Mouse (Mus musculus): Measurements from ENCODE around the gene Jak2. TPM values are rescaled to one million over a fixed set of nuclear protein-coding genes. Genes with fewer than 3 reads are reported as not detected.

The Jak2 gene
- polyA plus RNA-seq, 1 experiment: 35.5 TPM

DNA sequence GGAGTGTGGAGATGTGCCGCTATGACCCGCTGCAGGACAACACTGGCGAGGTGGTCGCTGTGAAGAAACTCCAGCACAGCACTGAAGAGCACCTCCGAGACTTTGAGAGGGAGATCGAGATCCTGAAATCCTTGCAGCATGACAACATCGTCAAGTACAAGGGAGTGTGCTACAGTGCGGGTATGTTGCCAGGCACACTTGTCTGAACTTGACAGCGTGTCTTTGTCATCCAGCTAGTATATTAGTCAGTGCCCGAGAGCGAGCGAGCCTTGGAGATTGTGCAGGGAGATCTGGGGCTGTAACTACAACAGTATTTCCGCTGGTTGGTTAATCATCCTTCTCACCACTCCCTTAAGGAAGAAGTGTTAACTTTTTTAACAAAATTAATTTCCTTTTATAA lies 49.3 kb downstream of the Jak2 start:
- no peak for DNase-seq (ENCODE audit: low spot score)

GRCm38 (mm10) chr19:29302119-29302518 lies 50.5 kb downstream of the Jak2 start:
- no peak for DNase-seq (ENCODE audit: low spot score)

DNA sequence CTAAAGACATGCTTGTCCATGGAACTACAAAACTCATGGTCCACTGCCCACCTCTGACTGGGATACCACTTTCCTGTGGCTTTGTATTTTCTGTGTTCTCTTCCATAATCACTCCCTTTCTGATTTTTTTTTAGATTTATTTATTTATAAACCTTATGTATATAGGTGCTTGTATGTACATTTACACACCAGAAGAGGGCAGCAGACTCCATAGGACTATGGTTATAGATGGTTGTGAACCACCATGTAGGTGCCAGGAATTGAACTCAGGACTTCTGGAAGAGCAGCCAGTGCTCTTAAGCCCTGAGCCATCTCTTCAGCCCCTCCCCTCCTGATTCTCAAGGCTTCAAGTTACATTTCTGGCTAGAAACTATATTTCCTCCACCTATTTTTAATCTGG lies 57.2 kb downstream of the Jak2 start:
- no peak for DNase-seq (ENCODE audit: low spot score)

DNA sequence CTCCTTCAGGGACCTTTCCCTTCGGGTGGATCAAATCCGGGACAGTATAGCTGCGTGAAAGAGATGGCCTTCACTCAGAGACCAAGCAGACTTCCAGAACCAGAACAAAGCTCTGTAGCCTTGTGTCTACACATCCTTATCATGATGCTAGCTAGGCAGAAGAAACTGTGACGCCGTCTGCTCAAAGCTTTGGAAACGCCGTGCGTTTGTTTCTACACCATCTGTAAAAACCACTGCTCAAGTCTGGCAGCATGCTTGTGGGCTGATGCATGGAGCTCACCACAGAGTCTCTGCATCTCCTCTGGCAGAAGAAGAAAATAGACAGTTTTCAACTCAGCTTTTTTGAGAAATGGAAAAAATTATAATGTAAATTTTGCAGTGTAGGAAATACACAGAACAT lies 60.2 kb downstream of the Jak2 start:
- no peak for DNase-seq (ENCODE audit: low spot score)

- DNase-seq (ENCODE audit: low spot score): no peak
These were observed 61.0 kb downstream of the Jak2 start for GRCm38 (mm10) chr19:29312661-29313060.

DNA sequence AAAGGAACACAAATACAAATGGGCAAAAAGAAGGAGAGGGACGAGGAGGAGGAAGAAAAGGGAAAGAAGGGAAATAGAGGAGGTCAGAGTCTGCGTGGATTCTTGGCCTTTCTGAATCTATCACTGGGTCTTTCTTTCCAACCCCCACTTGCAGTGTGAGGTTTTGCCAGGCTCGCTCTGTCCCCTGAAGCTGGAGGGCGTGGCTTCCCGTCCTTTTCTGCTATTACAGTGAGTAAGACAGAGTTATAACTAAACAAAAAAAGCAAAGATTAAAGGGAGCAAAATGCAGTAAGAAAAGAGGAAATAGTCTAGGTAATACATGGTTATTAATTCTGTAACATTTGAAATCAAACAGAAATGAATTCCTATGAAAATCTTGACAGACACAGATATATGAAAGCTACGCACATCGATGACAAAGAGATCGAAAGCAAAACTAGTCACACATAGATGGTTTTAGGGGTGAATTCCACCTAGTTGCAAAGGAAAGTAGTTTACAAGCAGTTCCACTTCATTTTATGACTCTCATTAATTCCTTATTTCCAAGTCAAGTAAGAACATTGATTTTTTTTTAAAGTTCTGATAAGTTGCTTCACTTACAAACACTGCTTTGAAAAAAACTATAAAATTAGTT lies 71.9 kb downstream of the Jak2 start:
- DNase-seq (ENCODE audit: low spot score): no peak

GRCm38 (mm10) chr19:29325053-29325851 lies 73.6 kb downstream of the Jak2 start, which contains the start of gene Insl6:
Gene Insl6 (minus strand): TSS chr19:29325356.
- peak; percentile 30 for DNase-seq (ENCODE audit: low spot score)

GRCm38 (mm10) chr19:29325852-29326180 lies 74.2 kb downstream of the Jak2 start:
- no peak for DNase-seq (ENCODE audit: low spot score)

DNA sequence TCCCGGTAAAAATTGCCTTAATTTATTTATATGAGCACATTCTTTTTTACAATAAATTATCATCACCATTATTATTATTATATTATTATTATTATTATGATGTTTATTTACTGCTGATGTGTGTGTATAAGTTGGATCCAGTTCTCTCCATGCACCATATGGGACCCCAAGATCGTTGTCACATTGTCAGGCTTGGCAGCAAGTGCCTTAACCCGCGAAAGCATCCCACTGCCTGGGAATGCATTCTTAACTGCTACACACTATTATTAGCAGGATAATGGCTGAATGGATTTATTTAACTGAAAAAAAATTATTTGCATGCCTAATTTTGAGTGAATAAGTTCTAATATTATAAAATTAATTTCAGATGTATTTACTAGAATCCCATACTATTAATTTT lies 74.8 kb downstream of the Jak2 start:
- no peak for DNase-seq (ENCODE audit: low spot score)

GRCm38 (mm10) chr19:29326822-29327552 lies 75.4 kb downstream of the Jak2 start:
- DNase-seq (ENCODE audit: low spot score): no peak

GRCm38 (mm10) chr19:29334068-29334745 lies 82.6 kb downstream of the Jak2 start, which contains the start of gene Rln1:
Gene Rln1 (minus strand): TSS chr19:29334670.
- no peak for DNase-seq (ENCODE audit: low spot score)

DNA sequence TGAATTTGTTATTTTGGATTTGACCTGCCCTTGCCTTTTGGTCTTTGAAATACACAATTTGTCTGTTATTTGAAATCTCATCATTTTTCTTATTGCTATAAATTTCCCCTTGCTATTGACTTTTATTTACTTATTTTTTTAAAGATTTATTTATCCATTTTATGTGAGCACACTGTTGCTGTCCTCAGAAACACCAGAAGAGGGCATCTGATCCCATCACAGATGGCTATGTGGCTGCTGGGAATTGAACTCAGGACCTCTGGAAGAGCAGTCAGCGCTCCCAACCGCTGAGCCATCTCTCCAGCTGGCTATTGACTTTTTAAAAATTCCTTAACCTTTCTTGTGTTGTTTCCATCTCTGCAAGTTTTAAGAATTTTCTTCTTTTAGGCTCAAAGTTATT lies 85.0 kb downstream of the Jak2 start:
- no peak for DNase-seq (ENCODE audit: low spot score)

- no peak for DNase-seq (ENCODE audit: low spot score)
These were observed 89.4 kb downstream of the Jak2 start for GRCm38 (mm10) chr19:29341029-29341428.

DNA sequence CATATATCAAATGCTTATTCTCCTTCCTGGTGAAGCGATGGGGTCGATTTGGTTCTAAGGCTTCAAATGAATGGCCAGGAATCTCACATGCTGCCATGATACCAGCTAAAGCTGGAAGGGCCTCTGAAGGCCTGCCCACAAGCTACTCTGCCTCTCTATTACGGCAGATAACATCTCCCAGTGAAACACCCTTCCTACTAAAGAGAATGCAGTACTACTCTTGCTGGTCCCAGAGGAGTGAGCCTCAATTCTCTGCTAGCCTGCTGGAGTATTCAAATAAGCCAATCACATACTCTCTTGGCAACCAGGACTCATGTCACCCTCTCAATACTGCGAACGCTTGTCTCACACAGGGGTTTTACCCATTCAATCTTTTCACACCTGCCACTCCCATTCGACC lies 90.7 kb downstream of the Jak2 start:
- DNase-seq (ENCODE audit: low spot score): no peak

- no peak for DNase-seq (ENCODE audit: low spot score)
These were observed 93.2 kb downstream of the Jak2 start for GRCm38 (mm10) chr19:29344868-29345267.

GRCm38 (mm10) chr19:29345636-29346035 lies 94.0 kb downstream of the Jak2 start:
- DNase-seq (ENCODE audit: low spot score): no peak

- DNase-seq (ENCODE audit: low spot score): no peak
These were observed 99.4 kb downstream of the Jak2 start for GRCm38 (mm10) chr19:29350991-29351390.

GRCm38 (mm10) chr19:29354895-29355877 lies 103.6 kb downstream of the Jak2 start:
- DNase-seq (ENCODE audit: low spot score): peak; percentile 69

GRCm38 (mm10) chr19:29356281-29356680 lies 104.7 kb downstream of the Jak2 start:
- DNase-seq (ENCODE audit: low spot score): no peak

- no peak for DNase-seq (ENCODE audit: low spot score)
These were observed 108.6 kb downstream of the Jak2 start for GRCm38 (mm10) chr19:29360251-29360650.
